Mouse (Mus musculus) heart, postnatal 36 days (tissue): ENCODE measurements at regions not wholly inside any gene's neighbourhood (a gene's known extent, or its start where the extent isn't known, plus 50 kb on each side); places are given as distances from the start of the nearest gene placed in this dataset.

ENCODE experiments used
- DNase-seq, 2 experiments: peaks; one replicate each; pipeline ENCODE4 v3.0.0; 2021 to 2022
- intact Hi-C: fragments of 180-260 bp; cut with DNase I; formaldehyde crosslinking; loops from one replicate; pipeline ENCODE4 v1.15.1; 2025

GRCm38 (mm10) chr7:36829710-36830109 lies 131.8 kb downstream of the Tshz3 start:
- no peak for DNase-seq
- intact Hi-C loops = no loop called here

- intact Hi-C loops = no loop called here
- DNase-seq = no peak
Observed at GRCm38 (mm10) chr7:36830155-36830554, 132.2 kb downstream of the Tshz3 start.

GRCm38 (mm10) chr7:36848279-36848678 lies 150.4 kb downstream of the Tshz3 start:
- intact Hi-C loops = no loop called here
- DNase-seq = no peak

GRCm38 (mm10) chr7:36851275-36851889 lies 153.5 kb downstream of the Tshz3 start:
- DNase-seq = no peak
- intact Hi-C loops = loop anchor here (10.0 kb wide), 1 partner anchor 57 kb away; no protein-coding TSS in a partner anchor

- intact Hi-C loops = loop anchor here (10.0 kb wide), 1 partner anchor 60 kb away; no protein-coding TSS in a partner anchor
Observed at GRCm38 (mm10) chr7:36854308-36854707, 156.4 kb downstream of the Tshz3 start.

GRCm38 (mm10) chr7:36859428-36859827 lies 161.5 kb downstream of the Tshz3 start:
- intact Hi-C loops = loop anchor here (10.0 kb wide), 1 partner anchor 65 kb away; no protein-coding TSS in a partner anchor
- no peak for DNase-seq

More at GRCm38 (mm10) chr7:36854308-36854707, 156.4 kb downstream of the Tshz3 start:
- no peak for DNase-seq

GRCm38 (mm10) chr7:36862481-36862880 lies 164.6 kb downstream of the Tshz3 start:
- no peak for DNase-seq

GRCm38 (mm10) chr7:36863745-36864144 lies 165.8 kb downstream of the Tshz3 start:
- DNase-seq = no peak
- intact Hi-C loops = no loop called here

More at GRCm38 (mm10) chr7:36862481-36862880, 164.6 kb downstream of the Tshz3 start:
- intact Hi-C loops = no loop called here

- no peak for DNase-seq
- intact Hi-C loops = no loop called here
Observed at GRCm38 (mm10) chr7:36864675-36865074, 166.8 kb downstream of the Tshz3 start.

GRCm38 (mm10) chr7:36866602-36867001 lies 168.7 kb downstream of the Tshz3 start:
- DNase-seq = no peak
- intact Hi-C loops = no loop called here

- no peak for DNase-seq
- intact Hi-C loops = no loop called here
Observed at GRCm38 (mm10) chr7:36874004-36874403, 176.1 kb downstream of the Tshz3 start.

- intact Hi-C loops = no loop called here
- no peak for DNase-seq
Observed at GRCm38 (mm10) chr7:36877686-36878085, 179.8 kb downstream of the Tshz3 start.

- no peak for DNase-seq
- intact Hi-C loops = no loop called here
Observed at GRCm38 (mm10) chr7:36892776-36893500, 195.0 kb downstream of the Tshz3 start.

- no peak for DNase-seq
- intact Hi-C loops = no loop called here
Observed at GRCm38 (mm10) chr7:36896339-36896738, 198.4 kb downstream of the Tshz3 start.

GRCm38 (mm10) chr7:36901537-36901936 lies 203.6 kb downstream of the Tshz3 start:
- intact Hi-C loops = no loop called here
- no peak for DNase-seq

- no peak for DNase-seq
- intact Hi-C loops = no loop called here
Observed at GRCm38 (mm10) chr7:36913304-36913703, 215.4 kb downstream of the Tshz3 start.

- intact Hi-C loops = no loop called here
- no peak for DNase-seq
Observed at GRCm38 (mm10) chr7:36914261-36914660, 216.3 kb downstream of the Tshz3 start.

- intact Hi-C loops = no loop called here
- DNase-seq = no peak
Observed at GRCm38 (mm10) chr7:36915171-36915570, 217.3 kb downstream of the Tshz3 start.

GRCm38 (mm10) chr7:36917011-36917410 lies 219.1 kb downstream of the Tshz3 start:
- intact Hi-C loops = no loop called here
- DNase-seq = no peak

GRCm38 (mm10) chr7:36919413-36919812 lies 221.5 kb downstream of the Tshz3 start:
- intact Hi-C loops = no loop called here
- DNase-seq = no peak

- intact Hi-C loops = no loop called here
- no peak for DNase-seq
Observed at GRCm38 (mm10) chr7:36921003-36921402, 223.1 kb downstream of the Tshz3 start.

- intact Hi-C loops = no loop called here
- DNase-seq = no peak
Observed at GRCm38 (mm10) chr7:36933490-36933889, 235.6 kb downstream of the Tshz3 start.
